Mouse (Mus musculus): ENCODE data around the gene Slc4a8. TPM values are rescaled to one million over a fixed set of nuclear protein-coding genes. Genes with fewer than 3 reads are reported as not detected.
A peak's percentile ranks its signal among the peaks of the same experiment; 100 is the strongest.

Gene Slc4a8
- polyA plus RNA-seq, 1 experiment from 2014 or later = 9.7 TPM

DNA sequence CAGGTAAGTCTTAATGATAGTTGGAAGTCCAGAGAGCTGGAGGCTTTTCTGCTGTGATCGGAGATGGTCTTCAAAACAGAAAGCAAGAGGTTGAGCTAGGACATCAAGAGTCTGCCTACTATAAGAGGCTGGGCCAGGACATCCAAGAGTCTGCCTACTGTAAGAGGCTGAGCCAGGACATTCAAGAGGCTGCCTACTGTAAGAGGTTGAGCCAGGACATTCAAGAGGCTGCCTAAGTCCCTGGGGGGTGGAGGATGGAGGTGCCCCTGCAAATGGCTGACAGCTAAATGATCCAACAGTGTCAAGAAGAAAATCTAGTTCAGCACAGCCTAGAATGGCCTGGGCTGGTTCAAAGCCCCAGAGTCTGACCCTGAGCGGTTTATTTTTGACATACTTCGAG is 13.0 kb upstream of the Slc4a8 start:
- no peak overlapping the region for H3K4me3 ChIP-seq
- 0 out of 2 replicates have a peak, but pooled peaks cover 4% of the 10 kb centered on the region for H3K27me3 ChIP-seq (ENCODE audit: low read depth, poor library complexity, severe bottlenecking)
- peaks cover 17% of the 10 kb centered on the region for H3K4me1 ChIP-seq
- no peaks in the 10 kb centered on the region for H3K36me3 ChIP-seq
- no peaks in the 10 kb centered on the region for H3K9me3 ChIP-seq (replicated peaks)
- H3K27ac ChIP-seq = no peak overlapping the region
- 91% methylated on average over 3 of the region's 3 CpGs for WGBS
- no peak for DNase-seq (ENCODE audit: low spot score)

DNA sequence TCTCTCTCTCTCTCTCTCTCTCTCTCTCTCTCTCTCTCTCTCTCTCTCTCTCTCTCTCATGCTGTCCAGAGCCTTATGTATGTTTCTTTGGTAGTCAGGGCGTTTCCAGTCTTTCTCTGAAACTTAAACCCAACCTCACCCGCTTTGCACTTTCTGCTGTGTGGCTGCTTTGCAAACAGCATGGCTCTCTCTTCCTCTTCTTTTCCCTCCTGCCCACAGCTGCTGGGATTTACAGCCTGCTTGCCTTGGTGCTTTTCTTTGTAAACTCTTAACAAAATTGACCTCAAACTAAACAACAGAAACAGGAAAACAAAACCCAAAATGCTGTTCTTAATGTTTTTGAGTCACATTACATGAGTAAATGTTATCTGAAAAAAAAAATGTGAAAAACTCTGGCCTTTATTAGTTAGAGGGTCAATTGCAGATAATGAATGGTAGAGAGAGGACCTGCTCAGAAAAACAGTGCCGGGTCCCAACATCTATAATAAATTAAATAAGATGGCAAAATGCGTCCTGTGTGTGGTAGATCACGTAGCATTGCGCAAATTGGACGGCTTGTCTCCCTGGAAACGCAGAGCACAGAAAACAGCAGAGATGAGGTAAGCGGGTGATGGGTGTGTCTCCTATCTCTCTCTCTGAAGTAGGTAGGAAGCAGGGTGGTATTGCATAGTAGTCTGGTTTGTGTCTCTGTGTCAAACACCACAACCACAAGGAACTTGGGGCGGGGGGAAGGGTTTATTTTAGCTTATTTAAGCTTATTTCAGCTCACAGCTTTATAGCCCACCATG is 11.6 kb upstream of the Slc4a8 start:
- Histone ChIP-seq H3K27me3 (ENCODE audit: low read depth, poor library complexity, severe bottlenecking) (0 out of 2 replicates have a peak, but pooled peaks cover 4% of the 10 kb centered on the region), H3K9me3 (replicated peaks) (no peaks in the 10 kb centered on the region), H3K4me1 (peaks cover 22% of the 10 kb centered on the region), H3K4me3 (no peak overlapping the region), H3K36me3 (no peaks in the 10 kb centered on the region), H3K27ac (no peak overlapping the region)
- 71% methylated on average over 10 of the region's 10 CpGs for WGBS
- no peak for DNase-seq (ENCODE audit: low spot score)

GRCm38 (mm10) chr15:100752439-100752838 is 9.1 kb upstream of the Slc4a8 start:
- no peaks in the 10 kb centered on the region for H3K36me3 ChIP-seq

DNA sequence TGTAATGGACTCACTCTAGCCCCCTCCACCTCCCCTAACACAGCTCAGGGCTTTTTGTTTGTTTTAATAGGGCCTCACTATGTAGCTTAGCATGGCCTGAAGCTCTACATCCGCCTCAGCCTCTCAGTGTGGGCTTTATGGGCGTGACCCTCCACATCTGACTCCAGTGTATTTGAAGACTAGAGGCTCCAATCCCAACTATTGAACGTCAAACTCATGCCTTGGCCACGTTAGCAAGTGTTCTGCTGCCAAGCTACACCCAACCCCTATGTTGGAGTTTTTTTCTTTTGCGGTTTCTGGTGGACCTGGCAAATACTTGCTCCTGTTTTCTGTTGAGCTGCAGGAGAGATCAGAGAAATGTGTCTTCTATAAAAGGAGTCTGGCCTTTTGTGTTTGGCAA is 8.5 kb upstream of the Slc4a8 start:
- Histone ChIP-seq H3K36me3 (no peaks in the 10 kb centered on the region), H3K27me3 (ENCODE audit: low read depth, poor library complexity, severe bottlenecking) (0 out of 2 replicates have a peak, but pooled peaks cover 4% of the 10 kb centered on the region), H3K4me3 (no peak overlapping the region), H3K4me1 (peaks cover 17% of the 10 kb centered on the region), H3K9me3 (replicated peaks) (no peaks in the 10 kb centered on the region), H3K27ac (no peak overlapping the region)
- 79% methylated on average over 5 of the region's 5 CpGs for WGBS
- DNase-seq (ENCODE audit: low spot score) = no peak

More at GRCm38 (mm10) chr15:100752439-100752838, 9.1 kb upstream of the Slc4a8 start:
- DNase-seq (ENCODE audit: low spot score) = no peak
- Histone ChIP-seq H3K9me3 (replicated peaks) (no peaks in the 10 kb centered on the region), H3K4me3 (no peak overlapping the region), H3K27me3 (ENCODE audit: low read depth, poor library complexity, severe bottlenecking) (0 out of 2 replicates have a peak, but pooled peaks cover 4% of the 10 kb centered on the region), H3K4me1 (peaks cover 19% of the 10 kb centered on the region), H3K27ac (no peak overlapping the region)
- WGBS = 80% methylated on average over 2 of the region's 2 CpGs

DNA sequence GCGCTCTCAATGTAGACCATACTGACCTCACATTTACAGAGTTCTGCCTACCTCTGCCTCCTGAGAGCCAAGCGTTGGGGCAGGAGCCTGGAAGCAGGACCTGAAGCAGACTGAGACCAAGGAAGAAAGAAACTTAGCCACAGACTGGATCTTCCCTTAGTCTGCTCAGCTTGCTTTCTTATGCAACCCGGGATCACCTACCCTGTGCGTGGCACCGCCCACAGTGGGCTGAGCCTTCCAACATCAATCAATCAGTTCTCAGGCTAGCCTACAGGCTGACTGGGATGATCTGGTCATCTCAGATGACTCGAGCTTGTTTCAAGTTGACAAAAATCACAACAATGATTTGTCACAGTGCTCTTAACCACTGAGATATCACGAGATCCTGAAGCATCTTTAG is 7.5 kb upstream of the Slc4a8 start:
- no peaks in the 10 kb centered on the region for H3K27me3 ChIP-seq (ENCODE audit: low read depth, poor library complexity, severe bottlenecking)
- WGBS = 36% methylated on average over 7 of the region's 7 CpGs
- H3K4me3 ChIP-seq = no peak overlapping the region
- H3K4me1 ChIP-seq = peaks cover 17% of the 10 kb centered on the region
- no peaks in the 10 kb centered on the region for H3K9me3 ChIP-seq (replicated peaks)
- no peak for DNase-seq (ENCODE audit: low spot score)
- H3K36me3 ChIP-seq = no peaks in the 10 kb centered on the region
- H3K27ac ChIP-seq = no peak overlapping the region

DNA sequence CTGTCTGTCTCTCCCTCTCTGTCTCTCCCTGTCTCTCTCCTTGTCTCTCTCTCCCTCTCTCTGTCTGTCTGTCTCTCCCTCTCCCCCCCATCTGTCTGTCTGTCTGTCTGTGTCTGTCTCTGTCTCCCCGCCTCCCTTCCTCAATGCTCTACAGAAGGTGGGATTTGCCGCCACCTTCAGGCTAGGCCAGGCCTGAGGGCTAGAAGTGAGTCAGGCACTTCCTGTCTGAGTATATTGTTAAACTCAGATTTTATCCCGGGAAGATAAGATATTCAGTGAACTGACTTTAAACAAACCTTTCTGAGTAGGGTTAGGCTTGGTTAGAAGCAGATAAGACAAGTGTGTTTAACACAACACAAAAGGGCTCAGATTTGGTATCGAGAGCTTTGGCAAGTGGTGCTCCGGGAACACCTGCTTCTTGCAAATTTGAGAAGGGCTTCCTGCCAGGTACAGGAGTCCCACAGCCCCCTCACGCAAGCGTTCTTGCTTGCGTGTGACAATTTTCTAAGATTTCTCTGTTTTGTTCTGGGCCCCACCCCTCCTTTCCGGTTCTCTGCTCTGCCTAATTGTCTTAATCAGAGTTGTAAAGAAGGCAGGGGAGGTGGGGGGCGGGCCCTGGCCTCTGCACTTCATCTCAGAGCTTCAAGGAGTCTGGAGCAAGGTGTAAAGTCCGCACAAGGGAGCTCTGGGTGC is 6.6 kb upstream of the Slc4a8 start:
- WGBS = 18% methylated on average over 11 of the region's 11 CpGs
- Histone ChIP-seq H3K27me3 (ENCODE audit: low read depth, poor library complexity, severe bottlenecking) (no peaks in the 10 kb centered on the region), H3K4me3 (no peak overlapping the region), H3K27ac (no peak overlapping the region), H3K4me1 (peaks cover 17% of the 10 kb centered on the region), H3K36me3 (no peaks in the 10 kb centered on the region), H3K9me3 (replicated peaks) (no peaks in the 10 kb centered on the region)
- DNase-seq (ENCODE audit: low spot score) = no peak

DNA sequence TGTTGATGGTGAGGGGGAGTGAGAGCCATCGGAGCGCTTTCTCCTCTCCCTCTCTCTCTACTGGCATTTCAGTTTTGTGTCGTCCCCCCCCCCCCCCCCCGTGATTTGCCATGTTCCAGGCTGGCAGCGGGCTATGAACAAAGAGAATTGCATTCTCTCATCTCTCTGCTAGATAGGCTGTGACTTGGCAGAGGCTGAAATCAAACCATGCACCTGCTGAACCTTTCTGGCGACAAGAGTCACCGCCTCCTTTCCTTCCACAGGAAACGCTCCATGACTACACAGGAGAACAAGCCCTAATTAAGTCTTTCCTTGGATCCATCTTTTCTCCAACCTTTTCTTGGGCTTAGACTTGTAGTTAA is 6.1 kb upstream of the Slc4a8 start:
- Histone ChIP-seq H3K9me3 (replicated peaks) (no peaks in the 10 kb centered on the region), H3K27ac (no peak overlapping the region), H3K27me3 (ENCODE audit: low read depth, poor library complexity, severe bottlenecking) (no peaks in the 10 kb centered on the region), H3K36me3 (no peaks in the 10 kb centered on the region), H3K4me3 (no peak overlapping the region), H3K4me1 (peaks cover 20% of the 10 kb centered on the region)
- no peak for DNase-seq (ENCODE audit: low spot score)
- WGBS = 50% methylated on average over 7 of the region's 8 CpGs

DNA sequence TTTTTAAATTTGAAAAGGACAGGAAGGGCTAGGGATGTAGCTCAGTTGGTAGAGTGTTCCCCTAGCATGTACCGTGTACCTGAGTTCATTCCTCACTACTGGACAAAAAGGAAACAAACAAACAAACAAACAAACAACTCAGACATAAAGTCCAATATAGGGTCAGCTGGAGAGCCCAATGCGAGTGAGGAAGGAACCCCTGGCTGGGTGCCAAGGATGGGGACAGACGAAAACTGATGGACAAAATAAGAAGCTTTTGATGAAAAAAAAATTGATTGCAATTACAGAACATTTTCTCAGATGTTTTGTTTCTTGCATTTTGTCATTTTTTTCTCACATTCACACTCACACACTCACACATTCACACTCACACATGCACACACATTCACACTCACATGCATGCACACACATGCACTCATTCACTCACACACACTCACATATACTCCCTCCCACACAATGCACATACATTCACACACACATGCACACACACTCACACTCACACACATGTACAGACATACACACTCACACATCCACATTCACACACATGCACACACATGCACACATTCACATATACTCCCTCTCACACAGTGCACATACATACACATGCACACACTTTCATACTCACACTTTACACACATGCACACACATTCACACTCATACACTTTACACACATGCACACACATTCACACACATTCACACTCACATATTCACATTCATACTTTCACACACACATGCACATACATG is 5.5 kb upstream of the Slc4a8 start:
- H3K27me3 ChIP-seq (ENCODE audit: low read depth, poor library complexity, severe bottlenecking) = no peaks in the 10 kb centered on the region
- DNase-seq (ENCODE audit: low spot score) = no peak
- H3K9me3 ChIP-seq (replicated peaks) = no peaks in the 10 kb centered on the region
- H3K36me3 ChIP-seq = no peaks in the 10 kb centered on the region
- H3K27ac ChIP-seq = no peak overlapping the region
- peaks cover 25% of the 10 kb centered on the region for H3K4me1 ChIP-seq
- WGBS = 79% methylated on average over 3 of the region's 3 CpGs
- H3K4me3 ChIP-seq = no peak overlapping the region

DNA sequence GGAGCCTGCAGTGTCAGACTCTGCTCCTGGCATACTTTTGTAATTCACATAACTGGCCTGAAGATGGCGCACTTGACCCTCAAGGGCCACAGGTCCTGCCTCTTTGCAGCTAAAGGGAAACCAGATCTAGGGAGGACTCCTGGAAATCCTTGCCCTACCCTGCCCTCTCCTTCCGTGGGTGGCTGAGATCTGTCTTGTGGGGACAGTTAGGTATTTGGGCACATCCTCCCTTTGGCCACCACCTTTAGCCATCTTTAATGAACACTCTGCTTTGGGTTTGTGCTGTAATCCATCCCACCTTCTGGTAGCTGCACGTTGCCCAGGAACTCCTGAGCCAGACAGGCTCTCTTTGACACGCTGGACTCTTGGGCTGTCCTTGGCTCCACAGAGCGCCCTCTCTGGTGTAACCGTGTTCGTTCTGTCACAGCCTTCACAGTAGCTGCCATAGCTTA is 4.0 kb upstream of the Slc4a8 start:
- H3K27ac ChIP-seq = peak overlapping the region; percentile 34; the same call in 1 of the 2 replicates
- H3K4me1 ChIP-seq = peaks cover 39% of the 10 kb centered on the region
- DNase-seq (ENCODE audit: low spot score) = peak; percentile 81
- peak overlapping the region; percentile 14; the same call in 1 of the 2 replicates for H3K4me3 ChIP-seq
- H3K27me3 ChIP-seq (ENCODE audit: low read depth, poor library complexity, severe bottlenecking) = peaks cover 8% of the 10 kb centered on the region
- H3K36me3 ChIP-seq = no peaks in the 10 kb centered on the region
- no peaks in the 10 kb centered on the region for H3K9me3 ChIP-seq (replicated peaks)
- under 1% methylated on average over 7 of the region's 7 CpGs for WGBS

DNA sequence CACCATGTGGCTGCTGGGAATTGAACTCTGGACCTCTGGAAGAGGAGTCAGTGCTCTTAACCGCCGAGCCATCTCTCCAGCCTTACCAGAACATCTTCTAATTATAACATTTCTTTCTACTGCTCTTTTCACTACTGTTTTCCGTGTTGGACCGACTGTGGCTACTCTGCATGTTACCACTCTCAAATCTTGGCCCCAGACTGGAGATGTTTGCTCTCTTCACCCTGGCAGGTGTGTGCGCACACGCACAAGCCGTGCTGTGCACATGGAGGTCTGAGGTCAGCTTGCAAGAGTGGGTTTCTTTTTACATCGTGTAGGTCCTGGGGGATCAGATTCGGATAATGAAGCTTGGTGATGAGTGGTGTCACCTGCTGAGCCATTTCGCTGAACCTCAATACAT is 2.3 kb upstream of the Slc4a8 start:
- H3K36me3 ChIP-seq = no peaks in the 10 kb centered on the region
- no peaks in the 10 kb centered on the region for H3K9me3 ChIP-seq (replicated peaks)
- peaks cover 21% of the 10 kb centered on the region for H3K27me3 ChIP-seq (ENCODE audit: low read depth, poor library complexity, severe bottlenecking)
- H3K4me1 ChIP-seq = peaks cover 45% of the 10 kb centered on the region
- no peak for DNase-seq (ENCODE audit: low spot score)
- WGBS = 88% methylated on average over 10 of the region's 10 CpGs
- no peak overlapping the region for H3K4me3 ChIP-seq
- H3K27ac ChIP-seq = no peak overlapping the region

DNA sequence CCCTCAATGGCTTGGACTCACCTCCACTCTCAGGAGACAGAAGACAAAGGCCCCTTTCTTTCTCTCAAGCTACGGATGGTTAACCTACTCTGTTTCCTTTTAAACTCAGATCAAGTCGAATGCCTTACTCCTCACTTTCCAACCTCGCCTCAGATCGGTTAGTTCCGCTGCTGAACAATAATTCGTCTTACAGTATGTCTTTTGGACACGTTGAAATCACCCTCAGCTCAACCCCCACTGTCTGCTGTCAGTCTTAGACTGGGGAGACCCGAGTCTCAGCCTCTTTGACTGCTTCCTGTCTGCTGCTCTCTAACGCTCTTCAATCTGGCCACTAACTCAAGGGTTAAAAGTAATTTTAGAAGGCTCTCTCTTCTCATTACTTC is 520 bp upstream of the Slc4a8 start:
- Histone ChIP-seq H3K36me3 (no peaks in the 10 kb centered on the region), H3K27ac (peak overlapping the region; percentile 89), H3K4me1 (peaks cover 32% of the 10 kb centered on the region), H3K4me3 (peak overlapping the region; percentile 69), H3K9me3 (replicated peaks) (no peaks in the 10 kb centered on the region), H3K27me3 (ENCODE audit: low read depth, poor library complexity, severe bottlenecking) (peaks cover 24% of the 10 kb centered on the region)
- 32% methylated on average over 9 of the region's 9 CpGs for WGBS
- DNase-seq (ENCODE audit: low spot score) = peak; percentile 47

DNA sequence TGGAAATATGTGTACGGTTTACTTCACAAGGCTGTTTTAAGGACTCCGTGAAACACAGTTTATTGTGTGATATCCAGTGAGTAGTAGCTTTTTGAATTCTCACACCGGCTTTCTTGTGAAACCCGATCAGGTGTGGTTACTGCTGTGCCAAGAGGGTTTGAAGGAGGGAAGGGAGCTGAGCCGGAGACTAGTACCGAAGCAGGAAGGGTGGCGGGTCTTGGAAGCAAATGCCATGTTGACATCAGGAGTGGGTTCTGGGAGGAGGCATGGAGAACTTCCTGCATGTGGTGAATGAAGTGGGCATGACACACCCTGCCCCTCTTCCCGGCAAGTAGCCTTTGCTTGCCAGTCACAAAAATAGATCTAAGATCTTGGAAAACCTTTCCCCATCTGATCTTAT is 1.1 kb downstream of the Slc4a8 start:
- peak overlapping the region; percentile 69 for H3K4me3 ChIP-seq

More for the DNA sequence above, 1.1 kb downstream of the Slc4a8 start:
- no peaks in the 10 kb centered on the region for H3K9me3 ChIP-seq (replicated peaks)
- no peaks in the 10 kb centered on the region for H3K36me3 ChIP-seq
- peaks cover 24% of the 10 kb centered on the region for H3K27me3 ChIP-seq (ENCODE audit: low read depth, poor library complexity, severe bottlenecking)
- WGBS = 52% methylated on average over 8 of the region's 8 CpGs
- peaks cover 32% of the 10 kb centered on the region for H3K4me1 ChIP-seq
- peak overlapping the region; percentile 89; the same call in 1 of the 2 replicates for H3K27ac ChIP-seq
- DNase-seq (ENCODE audit: low spot score) = no peak
